ENCODE assay signal across 18 mouse cellular contexts in genomic region chr13:16146686-16147085, GRCm38 (mm10).
DNase-seq lines count a peak whose midpoint lies in the region; ATAC-seq and TF ChIP-seq lines count a peak whose summit lies in the region.
"Had no signal": no experiment of that assay in that cellular context is flagged by ENCODE, and none has a peak within 500 bp of the region (broad histone marks: within the 10 kb centered on the region; RNA-seq: fewer than 3 reads in every experiment).

No protein-coding gene starts in this region.

- H3K27ac ChIP-seq in hindbrain, postnatal 0 days = no peak overlapping the region
- H3K27ac ChIP-seq in hindbrain, embryonic 14.5 days = no peak overlapping the region
- H3K27ac ChIP-seq in midbrain, embryonic 14.5 days (replicated peaks; ENCODE audit: low read depth, low read length) = no peak overlapping the region
- no peak overlapping the region for H3K27ac ChIP-seq in midbrain, postnatal 0 days (ENCODE audit: low read depth, low read length)
- H3K27ac ChIP-seq: forebrain, embryonic 13.5 days; heart, embryonic 13.5 days had no signal

- H3K36me3 ChIP-seq in hindbrain, postnatal 0 days (ENCODE audit: insufficient read depth, low read length) = no peaks in the 10 kb centered on the region
- no peaks in the 10 kb centered on the region for H3K36me3 ChIP-seq in hindbrain, embryonic 14.5 days (replicated peaks; ENCODE audit: control insufficient read depth, insufficient read depth)
- no peaks in the 10 kb centered on the region for H3K36me3 ChIP-seq in midbrain, embryonic 14.5 days (ENCODE audit: control insufficient read depth, insufficient read depth, low read length)
- no peaks in the 10 kb centered on the region for H3K36me3 ChIP-seq in midbrain, postnatal 0 days (ENCODE audit: insufficient read depth, low read length)
- H3K36me3 ChIP-seq: heart, embryonic 13.5 days had no signal

- TF ChIP-seq POLR2A in brain, embryonic 14.5 days (IDR thresholded peaks at IDR 0.05; ENCODE audit: borderline replicate concordance, extremely low read depth, insufficient read depth, insufficient read length, poor library complexity, severe bottlenecking) = no peak

- no peak overlapping the region for H3K4me2 ChIP-seq in hindbrain, postnatal 0 days (ENCODE audit: low read depth, low read length)
- H3K4me2 ChIP-seq in hindbrain, embryonic 14.5 days (replicated peaks) = no peak overlapping the region
- no peak overlapping the region for H3K4me2 ChIP-seq in midbrain, embryonic 14.5 days (ENCODE audit: low read length)
- no peak overlapping the region for H3K4me2 ChIP-seq in midbrain, postnatal 0 days (ENCODE audit: low read depth, low read length, poor library complexity, severe bottlenecking)
- H3K4me2 ChIP-seq: forebrain, embryonic 13.5 days; heart, embryonic 13.5 days had no signal

- no peak overlapping the region for H3K4me3 ChIP-seq in hindbrain, postnatal 0 days (ENCODE audit: low read length)
- no peak overlapping the region for H3K4me3 ChIP-seq in hindbrain, embryonic 14.5 days (replicated peaks; ENCODE audit: low read length)
- no peak overlapping the region for H3K4me3 ChIP-seq in midbrain, embryonic 14.5 days (replicated peaks; ENCODE audit: low read depth, low read length)
- no peak overlapping the region for H3K4me3 ChIP-seq in midbrain, postnatal 0 days (ENCODE audit: low read depth, low read length)
- H3K4me3 ChIP-seq: forebrain, embryonic 13.5 days; heart, embryonic 13.5 days had no signal

- DNase-seq in gastrocnemius, postnatal 10 days = peak; percentile 4
- no peak for DNase-seq in gastrocnemius, adult 18-20 months (ENCODE audit: low spot score)
- DNase-seq in hindbrain, postnatal 0 days (ENCODE audit: low spot score) = peak; percentile 6
- no peak for DNase-seq in hindbrain, embryonic 14.5 days (ENCODE audit: low spot score)
- DNase-seq in midbrain, embryonic 14.5 days = peak; percentile 20
- no peak for DNase-seq in midbrain, postnatal 0 days (ENCODE audit: low spot score)
- peak; percentile 25 for DNase-seq in brain, embryonic 14.5 days (ENCODE audit: low read depth)
- DNase-seq: adrenal gland, adult 8-10 months; cerebellum, adult 11 months; gastrocnemius, postnatal 14 days; kidney, adult 8-10 months; liver, postnatal 0 days; lung, postnatal 14 days; thymus, postnatal 25 days had no signal

- no peaks in the 10 kb centered on the region for H3K9me3 ChIP-seq in hindbrain, postnatal 0 days (ENCODE audit: low read length)
- no peaks in the 10 kb centered on the region for H3K9me3 ChIP-seq in hindbrain, embryonic 14.5 days (ENCODE audit: control insufficient read depth, low read length)
- no peaks in the 10 kb centered on the region for H3K9me3 ChIP-seq in midbrain, embryonic 14.5 days (ENCODE audit: control insufficient read depth, low read length)
- H3K9me3 ChIP-seq in midbrain, postnatal 0 days (ENCODE audit: low read length) = no peaks in the 10 kb centered on the region
- H3K9me3 ChIP-seq: forebrain, embryonic 13.5 days; heart, embryonic 13.5 days had no signal

- H3K27me3 ChIP-seq in hindbrain, postnatal 0 days (ENCODE audit: insufficient read depth, low read length) = no peaks in the 10 kb centered on the region
- no peaks in the 10 kb centered on the region for H3K27me3 ChIP-seq in hindbrain, embryonic 14.5 days (ENCODE audit: control insufficient read depth, insufficient read depth, low read length)
- H3K27me3 ChIP-seq in midbrain, embryonic 14.5 days (ENCODE audit: control insufficient read depth, insufficient read depth, low read length) = no peaks in the 10 kb centered on the region
- no peaks in the 10 kb centered on the region for H3K27me3 ChIP-seq in midbrain, postnatal 0 days (ENCODE audit: insufficient read depth, low read length)
- H3K27me3 ChIP-seq: forebrain, embryonic 13.5 days; heart, embryonic 13.5 days had no signal

- TF ChIP-seq CTCF in hindbrain, postnatal 0 days (IDR thresholded peaks at IDR 0.05; ENCODE audit: low read depth) = no peak
- TF ChIP-seq CTCF in midbrain, postnatal 0 days (IDR thresholded peaks at IDR 0.05) = no peak
- no peak for TF ChIP-seq CTCF in brain, embryonic 14.5 days (IDR thresholded peaks at IDR 0.05; ENCODE audit: borderline replicate concordance, extremely low read depth, insufficient read depth, insufficient read length)

- no peaks in the 10 kb centered on the region for H3K4me1 ChIP-seq in hindbrain, postnatal 0 days (ENCODE audit: insufficient read depth, low read length)
- H3K4me1 ChIP-seq in hindbrain, embryonic 14.5 days (replicated peaks; ENCODE audit: control insufficient read depth, insufficient read depth, low read length) = no peaks in the 10 kb centered on the region
- no peaks in the 10 kb centered on the region for H3K4me1 ChIP-seq in midbrain, embryonic 14.5 days (ENCODE audit: control insufficient read depth, insufficient read depth, low read length)
- H3K4me1 ChIP-seq in midbrain, postnatal 0 days (ENCODE audit: insufficient read depth, low read length) = no peaks in the 10 kb centered on the region
- H3K4me1 ChIP-seq: forebrain, embryonic 13.5 days; heart, embryonic 13.5 days had no signal

- no peak overlapping the region for H3K9ac ChIP-seq in hindbrain, postnatal 0 days (replicated peaks; ENCODE audit: low read length)
- no peak overlapping the region for H3K9ac ChIP-seq in hindbrain, embryonic 14.5 days
- H3K9ac ChIP-seq in midbrain, embryonic 14.5 days (replicated peaks; ENCODE audit: low read length) = no peak overlapping the region
- no peak overlapping the region for H3K9ac ChIP-seq in midbrain, postnatal 0 days (replicated peaks; ENCODE audit: low read length, poor library complexity, severe bottlenecking)
- H3K9ac ChIP-seq: forebrain, embryonic 13.5 days; heart, embryonic 13.5 days; liver, postnatal 0 days had no signal

- no peak for ATAC-seq in hindbrain, postnatal 0 days
- ATAC-seq in hindbrain, embryonic 14.5 days (ENCODE audit: low FRiP score) = no peak
- ATAC-seq in midbrain, embryonic 14.5 days (ENCODE audit: low FRiP score, low TSS enrichment) = no peak
- ATAC-seq in midbrain, postnatal 0 days (ENCODE audit: low FRiP score) = no peak
- no peak for ATAC-seq in megakaryocyte progenitor cell, adult 5-6 weeks (replicated peaks; ENCODE audit: poor library complexity)
- ATAC-seq: forebrain, embryonic 13.5 days; inflammation-experienced regulatory T-cells, adult 6 months; liver, postnatal 0 days had no signal

Comparison
In these comparisons a context has a peak if more than half of its experiments do, and no peak if none do; other contexts are left out.
1. DNase-seq: peak in gastrocnemius, postnatal 10 days (single experiment), hindbrain, postnatal 0 days (single experiment), midbrain, embryonic 14.5 days (single experiment) and brain, embryonic 14.5 days (single experiment); none in gastrocnemius, adult 18-20 months (single experiment), hindbrain, embryonic 14.5 days (single experiment) and midbrain, postnatal 0 days (single experiment).